In genomic region chr6:87850900-87851614, GRCm38 (mm10) we compare ENCODE assay signal across 7 mouse cellular contexts. TPM values are rescaled to one million over a fixed set of nuclear protein-coding genes. Genes with fewer than 3 reads are reported as not detected.
DNase-seq lines count a peak whose midpoint lies in the region; ATAC-seq lines count a peak whose summit lies in the region.

Cnbp (minus strand) TSS chr6:87851106.

- H3K4me2 ChIP-seq in embryonic facial prominence, embryonic 11.5 days (ENCODE audit: low read depth, low read length) = peak within 1 kb of the TSS; percentile 76
- peak within 1 kb of the TSS; percentile 78 for H3K4me2 ChIP-seq in limb, embryonic 11.5 days (ENCODE audit: low read depth, severe bottlenecking)
- peak within 1 kb of the TSS; percentile 91 for H3K4me2 ChIP-seq in midbrain, embryonic 14.5 days (ENCODE audit: low read length)

- no peaks in the 10 kb centered on the region for H3K27me3 ChIP-seq in embryonic facial prominence, embryonic 11.5 days (ENCODE audit: control insufficient read depth, insufficient read depth, low read length)
- no peaks in the 10 kb centered on the region for H3K27me3 ChIP-seq in limb, embryonic 11.5 days (ENCODE audit: control insufficient read depth, insufficient read depth, low read length)
- no peaks in the 10 kb centered on the region for H3K27me3 ChIP-seq in midbrain, embryonic 14.5 days (ENCODE audit: control insufficient read depth, insufficient read depth, low read length)

- no peaks in the 10 kb centered on the region for H3K36me3 ChIP-seq in embryonic facial prominence, embryonic 11.5 days (replicated peaks; ENCODE audit: control insufficient read depth, insufficient read depth, low read depth, low read length)
- peaks cover 2% of the 10 kb centered on the region; the same call in 1 of the 2 replicates for H3K36me3 ChIP-seq in limb, embryonic 11.5 days (ENCODE audit: control insufficient read depth, insufficient read depth, low read length)
- no peaks in the 10 kb centered on the region; the same call in 1 of the 2 replicates for H3K36me3 ChIP-seq in midbrain, embryonic 14.5 days (ENCODE audit: control insufficient read depth, insufficient read depth, low read length)

- H3K27ac ChIP-seq in embryonic facial prominence, embryonic 11.5 days (replicated peaks; ENCODE audit: low read depth, low read length) = peak within 1 kb of the TSS; percentile 91
- peak within 1 kb of the TSS; percentile 89 for H3K27ac ChIP-seq in limb, embryonic 11.5 days (replicated peaks; ENCODE audit: low read depth, low read length)
- peak within 1 kb of the TSS; percentile 94 for H3K27ac ChIP-seq in midbrain, embryonic 14.5 days (replicated peaks; ENCODE audit: low read depth, low read length)

- H3K4me3 ChIP-seq in embryonic facial prominence, embryonic 11.5 days (ENCODE audit: low read depth, low read length) = peak within 1 kb of the TSS; percentile 74
- peak within 1 kb of the TSS; percentile 97 for H3K4me3 ChIP-seq in limb, embryonic 11.5 days (ENCODE audit: low read depth, low read length)
- H3K4me3 ChIP-seq in midbrain, embryonic 14.5 days (replicated peaks; ENCODE audit: low read depth, low read length) = peak within 1 kb of the TSS; percentile 100

- peak within 1 kb of the TSS; percentile 92 for H3K9ac ChIP-seq in embryonic facial prominence, embryonic 11.5 days (replicated peaks; ENCODE audit: low read length)
- H3K9ac ChIP-seq in limb, embryonic 11.5 days (ENCODE audit: low read length) = peak within 1 kb of the TSS; percentile 99
- peak within 1 kb of the TSS; percentile 97 for H3K9ac ChIP-seq in midbrain, embryonic 14.5 days (replicated peaks; ENCODE audit: low read length)

- no peaks in the 10 kb centered on the region for H3K9me3 ChIP-seq in embryonic facial prominence, embryonic 11.5 days (replicated peaks; ENCODE audit: control insufficient read depth, low read length)
- H3K9me3 ChIP-seq in limb, embryonic 11.5 days (ENCODE audit: control insufficient read depth, low read length) = no peaks in the 10 kb centered on the region
- no peaks in the 10 kb centered on the region for H3K9me3 ChIP-seq in midbrain, embryonic 14.5 days (ENCODE audit: control insufficient read depth, low read length)

- ATAC-seq in embryonic facial prominence, embryonic 11.5 days (replicated peaks; ENCODE audit: insufficient number of reproducible peaks, low FRiP score, low TSS enrichment, low read depth) = peak; percentile 96
- ATAC-seq in limb, embryonic 11.5 days (ENCODE audit: insufficient number of reproducible peaks, low FRiP score, low TSS enrichment, low read depth) = peak; percentile 97
- ATAC-seq in midbrain, embryonic 14.5 days (ENCODE audit: low FRiP score, low TSS enrichment) = peak; percentile 99

- under 1% methylated on average over 55 of the region's 55 CpGs for WGBS in embryonic facial prominence, embryonic 11.5 days
- under 1% methylated on average over 55 of the region's 55 CpGs for WGBS in limb, embryonic 11.5 days
- WGBS in midbrain, embryonic 14.5 days = under 1% methylated on average over 55 of the region's 55 CpGs

- DNase-seq in adrenal gland, postnatal 14 days = peak; percentile 98
- peak; percentile 98 for DNase-seq in embryonic facial prominence, embryonic 11.5 days (ENCODE audit: low spot score)
- peak; percentile 100 for DNase-seq in heart, adult 11 months
- DNase-seq in kidney, adult 18-20 months = peak; percentile 95
- DNase-seq in limb, embryonic 11.5 days (ENCODE audit: low spot score) = peak; percentile 98
- DNase-seq in midbrain, embryonic 14.5 days = peak; percentile 99
- peak; percentile 93 to 94 for DNase-seq in spleen, adult 18-20 months

- H3K4me1 ChIP-seq in embryonic facial prominence, embryonic 11.5 days (ENCODE audit: control insufficient read depth, insufficient read depth, low read length) = no peaks in the 10 kb centered on the region
- 0 out of 2 replicates have a peak, but pooled peaks cover 7% of the 10 kb centered on the region for H3K4me1 ChIP-seq in limb, embryonic 11.5 days (ENCODE audit: control insufficient read depth, insufficient read depth, low read length)
- peaks cover 20% of the 10 kb centered on the region for H3K4me1 ChIP-seq in midbrain, embryonic 14.5 days (ENCODE audit: control insufficient read depth, insufficient read depth, low read length)

RNA-seq across cellular contexts. Expression of gene Cnbp, which starts in this region (rescaled TPM):
- 392 and 410 TPM in 2 replicates for total RNA-seq in adrenal gland, postnatal 14 days (2021)
- polyA plus RNA-seq in embryonic facial prominence, embryonic 11.5 days (2014; fragmentation: Nextera tagmentation; extraction: Ambion mirVana) = 1,277 and 1,368 TPM in 2 replicates
- polyA plus RNA-seq in limb, embryonic 11.5 days (2014; fragmentation: Nextera tagmentation; extraction: Ambion mirVana) = 1,357 and 1,371 TPM in 2 replicates
- polyA plus RNA-seq in midbrain, embryonic 14.5 days (2014; fragmentation: Nextera tagmentation; extraction: Ambion mirVana) = 553 and 588 TPM in 2 replicates

Comparison
In these comparisons a context has a peak if more than half of its experiments do, and no peak if none do; other contexts are left out.
1. Peak in every context shown above with its lines: DNase-seq, ATAC-seq, H3K4me3 ChIP-seq and H3K27ac ChIP-seq.